Mouse (Mus musculus) cerebellum, postnatal 25 days (tissue): ENCODE data around the gene Plvap.

ENCODE experiments used
- DNase-seq, 2 experiments: peaks; one replicate each; pipeline ENCODE4 v3.0.0; 2021; ENCODE audit warnings: mixed read lengths in 2 of 2

The Plvap gene

DNA sequence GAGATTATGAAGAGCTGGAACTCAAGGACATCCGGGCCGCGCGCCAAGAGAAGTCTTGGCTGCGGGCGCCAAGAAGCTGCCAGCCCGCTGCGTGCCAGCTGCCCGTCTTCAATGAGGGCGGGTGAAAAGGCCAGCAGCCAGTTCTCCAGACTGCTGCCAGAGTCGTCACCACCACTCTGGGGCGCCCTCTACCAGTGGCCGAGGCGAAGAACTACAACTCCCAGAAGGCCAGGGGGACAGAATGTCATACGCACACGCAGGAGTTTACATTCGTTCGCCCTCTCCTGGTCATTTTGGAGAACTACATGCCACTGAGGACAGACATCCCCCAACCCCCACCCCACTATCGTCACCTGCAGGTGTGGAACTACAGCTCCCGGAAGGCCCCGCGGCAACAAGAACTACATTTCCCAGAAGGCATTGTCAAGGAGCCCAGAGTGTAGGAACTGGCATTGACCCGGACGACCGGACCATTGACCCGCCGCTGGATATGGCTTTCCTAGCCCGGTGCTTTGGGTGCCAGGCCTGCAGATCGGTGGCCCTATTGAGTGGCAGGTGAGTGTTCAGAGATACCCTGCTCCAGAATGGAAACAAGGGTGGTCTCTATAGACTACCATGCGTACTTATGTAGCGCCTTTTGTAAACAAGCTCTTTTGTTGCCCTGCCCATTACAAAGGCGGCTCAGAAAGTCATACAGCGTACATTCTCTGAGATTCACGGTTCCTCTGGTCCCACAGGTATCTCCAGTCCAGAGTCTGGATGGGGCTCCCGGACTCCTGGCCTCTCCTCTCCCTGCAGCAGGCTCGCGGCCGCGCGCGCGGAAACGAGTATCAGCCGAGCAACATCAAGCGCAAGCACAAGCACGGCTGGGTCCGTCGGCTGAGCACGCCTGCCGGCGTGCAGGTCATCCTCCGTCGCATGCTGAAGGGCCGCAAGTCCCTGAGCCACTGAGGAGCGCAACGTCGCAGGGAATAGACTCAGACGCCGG, 46.7 kb downstream of the Plvap start, which contains the start of gene Mrpl34:
Gene Mrpl34, plus strand, starts transcription at position 447 of the 988 bp plus-strand sequence.
- DNase-seq, result peak; percentile 98

DNA sequence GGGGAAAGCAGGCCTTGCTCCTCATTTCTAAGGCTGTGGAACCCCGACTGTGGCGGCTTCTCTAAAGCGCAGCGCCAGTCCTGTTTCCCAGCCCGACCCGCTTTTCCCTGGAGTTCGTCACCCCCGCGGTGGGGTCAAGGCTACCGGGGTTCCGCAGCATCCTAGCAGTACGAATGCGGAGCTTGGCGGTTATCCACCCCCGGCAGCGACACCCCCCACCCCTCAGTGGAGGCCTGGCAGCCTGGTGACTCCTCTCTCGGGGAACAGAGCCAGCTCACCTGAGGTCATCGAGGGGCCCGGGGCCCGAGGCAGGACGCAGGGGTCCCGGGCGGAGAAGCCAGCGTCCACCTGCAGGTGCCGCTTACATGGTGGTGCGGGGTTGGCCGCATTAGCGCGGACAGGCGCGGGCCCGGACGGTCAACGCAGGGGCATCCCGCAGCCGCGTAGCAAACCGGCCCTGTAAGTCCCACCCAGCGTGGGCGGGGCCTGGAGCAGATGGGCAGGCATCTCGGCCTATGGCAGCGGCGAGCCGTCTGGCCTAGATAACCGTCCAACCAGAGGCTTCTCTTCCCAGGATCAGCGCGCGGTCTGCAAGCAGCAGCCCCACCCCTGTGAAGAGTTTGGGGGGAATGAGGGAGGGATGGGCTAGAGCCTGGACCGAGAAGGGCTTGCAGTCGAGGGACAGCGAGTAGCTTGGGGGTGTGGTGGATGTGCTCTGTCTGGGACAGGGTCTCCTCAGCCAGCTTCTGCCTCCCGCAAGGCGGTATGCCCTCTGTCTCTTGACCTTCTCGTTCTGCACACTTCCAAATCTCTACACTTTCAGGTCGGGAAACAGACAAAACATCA, 48.1 kb downstream of the Plvap start, which contains the start of gene Abhd8:
Gene Abhd8, minus strand, starts transcription at position 468 of the 846 bp plus-strand sequence.
- peak; percentile 100 for DNase-seq

DNA sequence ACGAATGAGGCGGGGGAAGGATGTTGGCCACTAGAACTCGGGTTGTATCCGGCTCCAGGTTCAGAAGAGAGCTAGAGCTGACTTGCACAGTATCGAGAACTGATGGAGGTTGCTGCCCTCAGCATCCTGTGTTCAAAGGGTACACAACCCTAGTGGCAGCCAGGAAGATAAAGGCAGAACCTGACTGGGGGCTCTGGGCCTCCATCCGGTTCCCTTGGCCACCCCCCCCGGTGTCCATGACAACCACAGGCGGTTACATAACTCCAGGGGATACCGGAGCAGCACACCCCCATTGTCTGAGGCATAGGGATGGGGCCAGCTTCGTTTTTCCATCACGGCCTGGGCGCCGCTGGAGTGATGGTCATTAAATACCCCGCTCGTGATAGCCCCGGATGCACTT, 48.8 kb downstream of the Plvap start:
- DNase-seq, result peak; percentile 79 to 80

DNA sequence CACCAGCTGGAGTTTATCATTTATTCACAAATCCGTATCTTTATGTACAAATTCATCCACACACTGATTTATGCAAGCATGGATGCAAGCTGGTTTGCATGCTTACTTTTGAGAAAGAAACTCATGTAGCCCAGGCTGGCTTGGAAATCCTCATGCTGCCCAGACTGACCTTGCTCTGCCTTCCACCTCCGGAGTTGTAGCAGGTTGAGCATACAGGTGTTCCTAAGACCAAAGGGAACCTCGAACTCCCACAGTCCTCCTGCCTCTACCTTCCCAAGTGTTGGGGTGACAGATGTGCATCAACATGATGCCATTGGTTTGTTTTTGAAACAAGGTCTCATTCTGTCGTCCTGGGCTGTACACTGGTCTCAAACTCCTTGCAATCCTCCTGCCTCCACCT, 49.4 kb downstream of the Plvap start:
- no peak for DNase-seq

DNA sequence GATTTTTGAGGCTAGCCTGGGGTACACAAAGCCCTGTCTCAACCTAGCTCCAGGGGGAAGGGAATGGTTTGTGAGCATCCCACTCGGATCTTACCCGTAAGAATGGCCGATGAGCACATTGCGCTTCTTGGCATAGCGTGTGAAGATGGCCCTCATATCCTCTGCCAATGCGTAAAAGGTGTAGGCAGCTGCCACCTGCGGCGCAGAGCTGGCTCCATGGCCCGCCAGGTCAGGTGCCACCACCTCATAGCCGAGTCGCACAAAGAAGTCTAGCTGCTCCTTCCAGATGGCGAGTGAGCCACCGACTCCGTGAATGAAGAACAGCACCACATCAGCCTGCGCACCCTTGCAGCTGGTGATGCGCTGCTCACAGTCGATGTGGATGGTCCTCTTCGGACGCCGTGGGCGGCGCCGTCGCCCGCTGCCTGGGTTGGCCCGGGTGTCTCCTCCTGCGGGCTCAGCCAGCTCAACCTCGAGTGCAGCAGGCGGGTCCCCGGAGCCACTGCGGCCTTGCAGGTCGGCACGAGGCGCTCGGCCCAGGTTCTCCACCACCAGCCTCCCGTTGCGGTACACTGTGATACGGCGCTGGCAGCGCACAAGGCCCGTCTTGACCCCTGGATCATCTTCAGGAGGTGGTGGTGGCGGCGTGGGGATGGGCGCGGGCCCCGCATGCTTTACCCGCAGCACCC, 50.3 kb downstream of the Plvap start:
- peak; percentile 59 to 63 for DNase-seq

DNA sequence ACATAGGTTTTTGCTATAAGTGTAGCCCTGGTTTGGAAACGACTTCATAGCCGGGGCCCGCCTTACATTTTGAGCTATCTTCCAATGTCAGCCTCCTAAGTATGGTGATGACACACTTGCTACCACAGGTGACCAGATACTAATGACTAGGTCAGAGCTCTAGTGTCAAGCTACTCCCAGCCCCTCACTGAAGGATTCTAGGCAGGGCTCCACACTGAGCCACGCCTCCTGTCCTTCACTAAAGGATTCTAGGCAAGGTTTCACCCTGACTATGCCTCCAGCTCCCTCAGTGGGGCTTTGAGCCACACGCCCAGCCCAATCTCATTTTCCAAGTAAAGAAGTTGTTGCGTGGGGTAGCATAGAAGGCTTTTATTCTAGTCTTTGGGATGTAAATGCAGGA, 50.8 kb downstream of the Plvap start:
- DNase-seq, result no peak

DNA sequence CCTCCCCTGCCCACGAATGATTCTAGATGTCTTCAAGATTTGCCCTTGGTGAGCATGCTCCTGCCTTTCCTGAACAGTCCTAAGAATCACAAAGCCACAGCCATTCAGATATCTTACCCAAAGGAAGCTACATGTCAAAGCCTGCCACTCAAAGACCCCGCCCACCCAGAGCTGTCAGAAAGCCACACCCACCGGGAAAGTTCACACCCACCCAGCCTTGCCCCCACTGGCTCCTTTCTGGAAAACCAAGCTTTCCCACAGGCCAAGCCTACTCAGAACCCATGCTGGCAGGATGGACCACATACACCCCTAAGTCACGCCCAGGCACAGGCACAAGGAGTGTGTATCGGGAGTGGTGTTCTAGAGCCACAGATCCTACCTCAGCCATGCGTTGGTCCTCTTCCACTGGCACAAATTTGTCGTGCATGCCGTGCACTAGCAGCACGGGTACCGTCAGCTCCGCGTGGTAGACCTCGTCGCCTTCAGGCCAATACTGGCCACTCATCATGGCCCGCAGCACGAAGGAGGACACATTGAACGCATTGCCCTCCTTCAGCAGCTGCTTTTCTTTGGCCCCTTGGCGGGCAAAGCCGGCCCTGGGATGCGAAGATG, 53.8 kb downstream of the Plvap start:
- no peak for DNase-seq

DNA sequence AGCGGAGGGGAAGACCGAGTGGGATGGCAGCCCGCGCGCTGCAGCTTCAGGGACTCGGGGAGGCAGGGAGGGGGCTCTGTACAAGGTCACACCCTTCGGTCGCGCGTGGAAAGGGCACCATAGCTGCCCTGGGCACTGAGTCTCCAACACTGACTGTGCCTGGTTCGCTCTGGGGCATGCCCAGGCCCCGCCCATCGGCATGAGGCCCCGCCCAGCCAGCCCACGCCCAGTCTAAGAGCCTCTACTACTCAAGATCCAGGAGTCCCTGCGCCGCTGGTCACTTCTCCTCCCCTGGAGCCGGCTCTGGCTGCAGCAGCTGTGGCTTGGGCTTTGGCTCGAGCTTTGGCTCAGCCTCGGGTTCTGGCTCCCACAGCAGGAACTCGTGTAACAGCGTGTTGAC, 54.6 kb downstream of the Plvap start:
- peak in 1 of 2 experiments; percentile 29 for DNase-seq

DNA sequence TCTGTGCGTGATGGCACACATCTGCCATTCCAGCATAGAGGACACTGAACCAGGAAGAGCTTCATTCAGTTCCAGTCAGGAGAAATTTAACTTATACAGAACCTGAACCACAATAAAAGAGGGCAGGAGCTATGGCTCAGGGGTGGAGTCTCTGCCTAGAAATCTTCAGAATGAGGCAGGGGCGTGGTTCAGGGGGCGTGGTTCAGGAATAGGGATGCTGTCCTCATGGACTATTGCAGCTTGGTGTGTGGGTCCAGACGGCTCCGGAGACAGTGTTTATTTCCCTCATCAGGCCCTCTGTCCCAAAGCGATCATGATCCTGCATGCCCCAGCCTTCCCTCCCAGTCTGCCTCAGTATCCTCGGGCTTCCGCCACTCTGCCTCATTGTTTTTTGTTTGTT, 56.9 kb downstream of the Plvap start:
- no peak for DNase-seq

DNA sequence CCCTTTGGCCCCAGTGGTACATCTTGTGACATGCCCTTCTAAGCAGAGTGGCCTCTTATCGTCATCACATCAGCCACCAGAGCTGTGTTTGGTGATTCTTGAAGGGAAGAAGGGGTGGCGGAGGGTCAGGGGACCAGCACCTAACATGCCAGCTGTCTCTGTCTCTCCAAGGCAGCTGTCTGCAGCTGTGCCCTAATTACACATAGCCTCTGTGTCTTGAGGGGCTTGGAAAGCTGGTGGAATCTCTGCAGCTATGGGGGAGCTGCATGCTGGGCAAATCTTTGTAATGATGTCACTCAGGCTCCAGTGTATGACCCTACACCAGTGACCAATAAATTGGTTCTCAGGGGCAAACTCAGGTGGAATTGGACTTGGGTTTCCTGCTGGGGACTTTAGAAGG, 58.9 kb downstream of the Plvap start:
- no peak for DNase-seq

DNA sequence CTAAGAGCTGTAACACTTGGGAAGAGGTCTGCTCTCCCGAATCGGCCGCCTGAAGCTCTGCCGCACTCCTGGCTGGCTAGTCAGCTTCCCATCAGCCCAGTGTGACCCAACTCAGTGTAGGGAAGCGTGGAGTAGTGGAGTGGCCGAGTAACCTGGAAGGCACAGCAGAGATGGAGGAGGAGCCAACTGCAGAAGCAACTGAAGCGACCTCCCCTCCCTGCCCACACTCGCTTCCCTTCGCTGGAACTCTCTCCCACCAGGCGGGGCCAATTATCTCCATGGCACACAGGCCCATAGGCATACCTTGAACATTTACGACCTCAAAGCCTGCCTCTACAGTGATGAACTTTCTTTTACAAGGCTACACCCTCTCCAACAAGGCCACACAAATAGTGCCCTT, 59.8 kb downstream of the Plvap start:
- no peak for DNase-seq

DNA sequence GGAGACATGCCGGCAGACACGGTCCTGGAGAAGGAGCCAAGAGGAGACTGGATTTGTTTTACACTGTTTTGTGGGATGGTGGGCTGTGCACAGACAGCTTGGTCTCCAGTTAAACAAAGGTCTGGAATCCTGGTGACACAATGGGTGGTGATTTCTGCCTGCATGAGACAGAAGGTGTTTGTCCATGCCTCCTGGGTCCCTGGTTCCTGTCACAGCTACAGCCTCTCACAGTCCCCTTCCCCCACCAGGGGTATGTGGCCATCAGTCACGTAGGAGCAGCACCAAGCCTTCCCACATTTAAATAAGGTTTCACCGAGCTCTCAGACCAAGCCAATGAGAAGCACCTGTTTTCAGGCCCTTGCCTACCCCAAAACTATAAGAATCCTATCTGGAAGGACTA, 60.2 kb downstream of the Plvap start:
- no peak for DNase-seq
